Mouse (Mus musculus) heart, postnatal 25 days (tissue): Measurements from ENCODE around the gene Flywch2. TPM values are rescaled to one million over a fixed set of nuclear protein-coding genes. Genes with fewer than 3 reads are reported as not detected.

ENCODE experiments used
- DNase-seq: peaks from one replicate; pipeline ENCODE4 v3.0.0; 2022; ENCODE audit warnings: low spot score
- intact Hi-C: fragments of 180-260 bp; cut with DNase I; formaldehyde crosslinking; loops from one replicate; pipeline ENCODE4 v1.15.1; 2025
- total RNA-seq, 2 experiments: library from RNA; stranded (reverse); gene quantifications; 2 replicates each; pipeline ENCODE4 v1.2.3; 2021

Gene Flywch2
- total RNA-seq: 1 to 10 TPM in 1 of 2 experiments, under 1 TPM in 1; 0.88 to 1.6 TPM

GRCm38 (mm10) chr17:23785561-23786471 is at the start of gene Flywch2:
Gene Flywch2, minus strand, starts transcription at chr17:23786081.
- DNase-seq: peak; percentile 49
- intact Hi-C loops: loop anchor here (5.0 kb wide), 1 partner anchor 39 kb away; the partner anchor contains the start of gene Kremen2

DNA sequence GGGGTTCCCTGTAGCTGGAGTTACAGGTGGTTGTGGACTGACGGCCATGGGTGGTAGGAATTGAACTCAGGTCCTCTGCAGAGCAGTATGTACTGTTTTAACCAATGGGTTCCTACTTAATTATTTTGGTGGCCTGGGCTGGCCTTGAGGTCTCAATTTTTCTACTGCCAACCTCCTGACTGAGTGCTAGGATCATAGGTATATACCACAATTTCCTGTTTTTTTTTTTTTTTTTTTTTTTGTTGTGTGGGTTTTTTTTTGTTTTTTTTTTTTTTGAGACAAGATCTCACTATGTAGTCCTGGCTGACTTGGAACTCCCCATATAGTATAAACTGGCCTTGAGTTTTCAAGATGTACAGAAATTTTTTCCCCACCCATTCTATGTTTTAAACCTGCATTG is 45.3 kb upstream of the Flywch2 start:
- intact Hi-C loops: no loop called here
- no peak for DNase-seq

DNA sequence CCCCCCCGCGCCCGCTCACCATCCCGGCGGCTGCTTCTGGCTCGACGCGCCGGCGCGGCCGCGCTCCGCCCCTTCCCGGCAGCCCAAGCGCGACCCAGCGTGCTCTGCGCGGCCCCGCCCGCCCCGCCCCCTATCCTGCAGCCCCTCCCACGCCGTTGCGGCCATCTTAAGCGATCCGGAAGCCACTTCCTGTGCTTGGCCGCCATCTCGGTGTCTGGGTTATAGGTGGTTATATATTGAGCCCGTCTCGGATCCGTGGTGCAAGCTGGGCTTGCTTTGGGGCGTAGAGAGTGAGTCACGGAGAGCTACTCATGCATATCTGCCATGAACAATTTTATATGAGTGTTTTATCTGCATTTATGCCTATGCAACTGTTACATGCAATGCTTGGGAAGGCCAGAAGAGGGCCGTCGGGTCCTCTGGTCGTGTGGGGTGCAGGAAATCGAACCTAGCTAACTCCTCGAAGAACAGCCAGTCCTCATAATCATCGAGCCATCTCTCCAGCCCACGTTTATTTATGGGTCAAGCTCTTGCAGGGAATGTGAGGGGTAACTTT is 43.3 kb upstream of the Flywch2 start, which contains the start of gene Elob:
Elob (minus strand) TSS at position 73 of the 556 bp plus-strand sequence.
- DNase-seq: peak; percentile 66
- intact Hi-C loops: no loop called here

GRCm38 (mm10) chr17:23828271-23829001 is 42.6 kb upstream of the Flywch2 start:
- no peak for DNase-seq
- intact Hi-C loops: loop anchor here (1.0 kb wide), 1 partner anchor 24 kb away; no protein-coding TSS in a partner anchor

DNA sequence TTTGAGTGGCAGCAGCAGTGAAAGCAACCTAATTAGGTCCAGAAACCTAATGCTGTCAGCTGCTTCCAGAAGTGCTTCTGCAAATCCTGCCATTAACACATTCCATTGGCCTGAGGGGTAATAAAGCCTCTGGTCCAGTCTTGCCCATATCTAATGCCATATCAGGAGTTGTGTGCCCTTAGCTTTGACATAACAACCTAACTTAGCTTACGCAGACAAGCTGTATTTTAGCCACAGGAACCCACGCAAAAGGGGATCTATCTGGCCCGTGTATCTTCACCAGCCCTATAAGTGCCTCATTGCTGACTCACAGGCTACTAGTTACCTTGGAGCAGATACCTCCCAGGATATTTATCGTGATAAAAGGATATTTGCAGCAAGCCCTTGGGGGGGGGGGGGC is 39.7 kb upstream of the Flywch2 start:
- DNase-seq: no peak
- intact Hi-C loops: loop anchor here (2.0 kb wide), 1 partner anchor 19 kb away; no protein-coding TSS in a partner anchor

DNA sequence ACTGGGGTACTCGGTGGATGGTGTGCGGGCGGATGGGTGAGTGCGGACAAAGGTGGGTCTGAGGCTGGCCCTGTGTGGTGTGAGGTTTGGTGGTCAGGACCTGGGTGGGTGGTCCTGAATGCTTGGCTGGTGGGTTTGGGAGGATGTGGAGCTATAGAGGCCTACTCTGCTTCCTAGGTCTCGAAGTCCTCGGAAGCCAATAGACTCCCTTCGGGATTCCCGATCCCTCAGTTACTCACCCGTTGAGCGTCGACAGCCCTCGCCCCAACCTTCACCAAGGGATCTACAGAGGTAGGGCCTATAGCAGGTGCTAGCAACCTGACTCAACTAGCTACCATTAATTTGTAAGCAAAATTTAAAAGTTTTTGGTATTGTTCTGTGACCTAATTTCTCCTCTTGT is 37.7 kb upstream of the Flywch2 start:
- intact Hi-C loops: loop anchor here (2.0 kb wide), 1 partner anchor 17 kb away; no protein-coding TSS in a partner anchor
- DNase-seq: no peak

GRCm38 (mm10) chr17:23823018-23823417 is 37.1 kb upstream of the Flywch2 start:
- no peak for DNase-seq
- intact Hi-C loops: no loop called here

- intact Hi-C loops: no loop called here
- DNase-seq: no peak
Measured at GRCm38 (mm10) chr17:23822094-23822493, 36.2 kb upstream of the Flywch2 start.

GRCm38 (mm10) chr17:23820731-23821130 is 34.9 kb upstream of the Flywch2 start:
- DNase-seq: no peak
- intact Hi-C loops: no loop called here

DNA sequence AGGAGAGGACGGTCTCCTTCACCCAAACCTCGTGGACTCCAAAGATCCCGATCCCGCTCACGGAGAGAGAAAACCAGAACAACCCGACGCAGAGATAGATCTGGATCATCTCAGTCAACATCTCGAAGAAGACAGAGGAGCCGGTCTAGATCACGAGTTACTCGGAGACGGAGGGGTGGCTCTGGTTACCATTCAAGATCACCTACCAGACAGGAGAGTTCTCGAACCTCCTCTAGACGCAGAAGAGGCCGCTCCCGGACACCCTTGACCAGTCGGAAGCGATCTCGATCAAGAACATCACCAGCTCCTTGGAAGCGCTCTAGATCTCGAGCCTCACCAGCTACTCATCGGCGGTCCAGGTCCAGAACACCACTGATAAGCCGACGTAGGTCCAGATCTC is 33.4 kb upstream of the Flywch2 start:
- intact Hi-C loops: no loop called here
- DNase-seq: no peak

DNA sequence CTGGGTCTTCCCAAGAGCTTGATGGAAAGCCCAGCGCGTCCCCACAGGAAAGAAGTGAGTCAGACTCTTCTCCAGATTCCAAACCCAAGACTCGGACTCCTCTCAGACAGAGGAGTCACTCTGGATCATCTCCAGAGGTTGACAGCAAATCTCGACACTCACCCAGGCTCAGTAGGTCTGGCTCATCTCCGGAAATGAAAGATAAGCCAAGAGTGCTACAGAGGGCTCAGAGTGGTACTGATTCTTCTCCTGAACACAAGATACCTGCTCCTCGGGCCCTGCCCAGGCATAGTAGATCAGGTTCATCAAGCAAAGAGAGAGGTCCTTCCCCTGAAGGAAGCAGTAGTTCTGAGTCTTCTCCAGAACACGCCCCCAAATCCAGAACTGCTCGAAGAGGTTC is 32.7 kb upstream of the Flywch2 start:
- DNase-seq: no peak
- intact Hi-C loops: no loop called here

DNA sequence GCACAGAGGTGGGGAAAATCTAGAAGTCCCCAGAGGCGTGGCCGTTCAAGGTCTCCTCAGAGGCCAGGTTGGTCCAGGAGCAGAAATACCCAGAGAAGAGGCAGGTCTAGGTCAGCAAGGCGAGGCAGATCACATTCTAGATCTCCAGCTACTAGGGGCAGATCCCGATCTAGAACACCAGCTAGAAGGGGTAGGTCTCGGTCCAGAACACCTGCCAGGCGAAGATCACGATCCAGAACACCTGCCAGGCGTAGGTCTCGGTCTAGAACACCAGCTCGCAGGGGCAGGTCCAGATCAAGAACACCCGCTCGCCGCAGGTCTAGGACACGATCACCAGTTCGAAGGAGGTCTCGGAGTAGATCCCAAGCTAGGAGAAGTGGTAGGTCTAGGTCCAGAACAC is 29.8 kb upstream of the Flywch2 start:
- intact Hi-C loops: no loop called here
- no peak for DNase-seq

DNA sequence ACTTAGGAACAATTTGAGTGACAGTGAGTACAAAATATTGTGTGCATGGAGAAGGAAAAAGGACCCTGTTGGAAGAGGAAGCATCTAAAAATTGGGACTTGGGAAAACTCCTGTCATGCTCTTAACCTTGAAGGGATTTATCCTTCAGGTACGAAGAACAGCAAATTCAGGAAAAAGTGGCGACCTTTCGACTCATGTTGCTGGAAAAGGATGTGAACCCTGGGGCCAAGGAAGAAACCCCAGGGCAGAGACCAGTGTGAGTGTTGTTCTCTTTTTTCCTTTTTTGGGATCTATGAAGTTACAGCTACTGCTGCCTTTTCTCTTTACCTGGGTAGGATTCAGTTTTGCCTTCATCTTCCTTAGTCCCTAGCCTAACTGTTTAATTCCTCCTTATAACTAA is 22.0 kb upstream of the Flywch2 start:
- intact Hi-C loops: loop anchor here (1.0 to 2.0 kb wide), 2 partner anchors 17 to 33 kb away; no protein-coding TSS in a partner anchor
- no peak for DNase-seq

- intact Hi-C loops: loop anchor here (1.0 to 2.0 kb wide), 2 partner anchors 18 to 32 kb away; no protein-coding TSS in a partner anchor
- no peak for DNase-seq
Measured at GRCm38 (mm10) chr17:23806867-23807266, 21.0 kb upstream of the Flywch2 start.

GRCm38 (mm10) chr17:23804426-23805085 is 18.7 kb upstream of the Flywch2 start:
- intact Hi-C loops: loop anchor here (1.0 kb wide), 1 partner anchor 24 kb away; no protein-coding TSS in a partner anchor
- no peak for DNase-seq

- no peak for DNase-seq
- intact Hi-C loops: loop anchor here (1.0 kb wide), 1 partner anchor 25 kb away; no protein-coding TSS in a partner anchor
Measured at GRCm38 (mm10) chr17:23803366-23804041, 17.6 kb upstream of the Flywch2 start.

GRCm38 (mm10) chr17:23802746-23803365 is 17.0 kb upstream of the Flywch2 start:
- intact Hi-C loops: no loop called here
- peak; percentile 97 for DNase-seq

- intact Hi-C loops: no loop called here
- no peak for DNase-seq
Measured at GRCm38 (mm10) chr17:23801627-23802026, 15.7 kb upstream of the Flywch2 start.

DNA sequence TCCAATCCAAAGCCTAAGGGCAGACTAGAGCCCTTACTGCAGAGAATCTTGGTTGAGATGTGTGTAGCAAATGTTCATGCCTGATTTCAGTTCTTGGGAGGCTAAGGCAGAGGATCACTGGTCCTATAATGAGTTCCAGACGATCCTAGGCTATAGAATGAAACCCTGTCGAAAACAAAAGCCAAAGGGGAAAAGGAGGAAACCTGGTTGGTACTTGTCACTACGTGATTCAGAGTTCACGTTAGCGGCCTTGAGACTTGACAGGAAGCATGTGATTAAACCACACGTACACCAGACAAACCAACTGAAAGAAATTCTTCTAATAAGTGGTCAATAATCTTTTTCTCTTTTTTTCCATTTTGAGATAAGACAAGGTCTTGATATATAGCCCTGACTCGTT is 11.4 kb upstream of the Flywch2 start:
- intact Hi-C loops: no loop called here
- DNase-seq: no peak
